Mouse (Mus musculus): ENCODE data around the gene Neurl2. TPM values are rescaled to one million over a fixed set of nuclear protein-coding genes. Genes with fewer than 3 reads are reported as not detected.
"Not testable (repeated sequence)": the region's sequence is repeated elsewhere in the genome, so short reads cannot be mapped to it uniquely, and the experiment has no call there.

The Neurl2 gene
- polyA plus RNA-seq, 1 experiment from 2014 or later = 4.6 TPM

- Histone ChIP-seq H3K4me2 (replicated peaks; ENCODE audit: low read depth) (no peak overlapping the region), H3K9me3 (ENCODE audit: control insufficient read depth) (no peaks in the 10 kb centered on the region)
- WGBS = 93% methylated on average over 7 of the region's 7 CpGs
Observed at GRCm38 (mm10) chr2:164867566-164867965, 34.3 kb upstream of the Neurl2 start.

GRCm38 (mm10) chr2:164866741-164867551 is 33.7 kb upstream of the Neurl2 start:
- H3K4me2 ChIP-seq (replicated peaks; ENCODE audit: low read depth) = no peak overlapping the region; the same call in 1 of the 2 replicates
- 44% methylated on average over 16 of the region's 16 CpGs for WGBS
- no peak overlapping the region for H3K4me3 ChIP-seq (ENCODE audit: low read depth, low read length)
- TF ChIP-seq CTCF (IDR thresholded peaks at IDR 0.05; ENCODE audit: low read depth) = 0 out of 2 replicates have a peak, but pooled peaks have one; percentile 1
- no peak overlapping the region for H3K9ac ChIP-seq (ENCODE audit: low read depth, low read length)
- no peaks in the 10 kb centered on the region for H3K36me3 ChIP-seq (ENCODE audit: control insufficient read depth, insufficient read depth)
- H3K27me3 ChIP-seq (replicated peaks; ENCODE audit: control insufficient read depth, insufficient read depth, low read length) = no peaks in the 10 kb centered on the region
- no peaks in the 10 kb centered on the region for H3K4me1 ChIP-seq (replicated peaks; ENCODE audit: control insufficient read depth, insufficient read depth, low read length)
- peak overlapping the region; percentile 35 for H3K27ac ChIP-seq (ENCODE audit: low read depth, low read length)
- ATAC-seq = peak; percentile 14; the same call in 1 of the 2 replicates
- no peaks in the 10 kb centered on the region for H3K9me3 ChIP-seq (ENCODE audit: control insufficient read depth)

More at GRCm38 (mm10) chr2:164867566-164867965, 34.3 kb upstream of the Neurl2 start:
- no peak overlapping the region for H3K9ac ChIP-seq (ENCODE audit: low read depth, low read length)
- ATAC-seq = no peak
- TF ChIP-seq CTCF (IDR thresholded peaks at IDR 0.05; ENCODE audit: low read depth) = peak; percentile 68
- H3K4me1 ChIP-seq (replicated peaks; ENCODE audit: control insufficient read depth, insufficient read depth, low read length) = peaks cover 2% of the 10 kb centered on the region; the same call in 1 of the 2 replicates
- no peak overlapping the region for H3K4me3 ChIP-seq (ENCODE audit: low read depth, low read length)
- H3K27me3 ChIP-seq (replicated peaks; ENCODE audit: control insufficient read depth, insufficient read depth, low read length) = no peaks in the 10 kb centered on the region
- H3K27ac ChIP-seq (ENCODE audit: low read depth, low read length) = peak overlapping the region; percentile 35; the same call in 1 of the 2 replicates
- H3K36me3 ChIP-seq (ENCODE audit: control insufficient read depth, insufficient read depth) = no peaks in the 10 kb centered on the region

- H3K4me3 ChIP-seq (ENCODE audit: low read depth, low read length) = no peak overlapping the region
- TF ChIP-seq CTCF (IDR thresholded peaks at IDR 0.05; ENCODE audit: low read depth) = no peak
- H3K27ac ChIP-seq (ENCODE audit: low read depth, low read length) = no peak overlapping the region
Observed at GRCm38 (mm10) chr2:164864593-164864992, 31.3 kb upstream of the Neurl2 start.

GRCm38 (mm10) chr2:164863411-164863810 is 30.2 kb upstream of the Neurl2 start:
- H3K36me3 ChIP-seq (ENCODE audit: control insufficient read depth, insufficient read depth); ATAC-seq; H3K4me2 ChIP-seq (replicated peaks; ENCODE audit: low read depth); H3K9ac ChIP-seq (ENCODE audit: low read depth, low read length); H3K9me3 ChIP-seq (ENCODE audit: control insufficient read depth); H3K4me3 ChIP-seq (ENCODE audit: low read depth, low read length); H3K27me3 ChIP-seq (replicated peaks; ENCODE audit: control insufficient read depth, insufficient read depth, low read length); H3K27ac ChIP-seq (ENCODE audit: low read depth, low read length); H3K4me1 ChIP-seq (replicated peaks; ENCODE audit: control insufficient read depth, insufficient read depth, low read length): not testable (repeated sequence)
- WGBS = 88% methylated on average over 8 of the region's 9 CpGs

More at GRCm38 (mm10) chr2:164864593-164864992, 31.3 kb upstream of the Neurl2 start:
- Histone ChIP-seq H3K4me1 (replicated peaks; ENCODE audit: control insufficient read depth, insufficient read depth, low read length) (no peaks in the 10 kb centered on the region), H3K27me3 (replicated peaks; ENCODE audit: control insufficient read depth, insufficient read depth, low read length) (no peaks in the 10 kb centered on the region), H3K9ac (ENCODE audit: low read depth, low read length) (no peak overlapping the region), H3K9me3 (ENCODE audit: control insufficient read depth) (no peaks in the 10 kb centered on the region), H3K36me3 (ENCODE audit: control insufficient read depth, insufficient read depth) (no peaks in the 10 kb centered on the region), H3K4me2 (replicated peaks; ENCODE audit: low read depth) (no peak overlapping the region)
- ATAC-seq = no peak
- WGBS = 40% methylated on average over 4 of the region's 4 CpGs

- H3K4me2 ChIP-seq (replicated peaks; ENCODE audit: low read depth) = no peak overlapping the region
- TF ChIP-seq CTCF (IDR thresholded peaks at IDR 0.05; ENCODE audit: low read depth) = no peak
- 46% methylated on average over 9 of the region's 9 CpGs for WGBS
- H3K4me3 ChIP-seq (ENCODE audit: low read depth, low read length) = no peak overlapping the region
- H3K36me3 ChIP-seq (ENCODE audit: control insufficient read depth, insufficient read depth) = no peaks in the 10 kb centered on the region
- H3K27ac ChIP-seq (ENCODE audit: low read depth, low read length) = peak overlapping the region; percentile 46; the same call in 1 of the 2 replicates
- H3K4me1 ChIP-seq (replicated peaks; ENCODE audit: control insufficient read depth, insufficient read depth, low read length) = peaks cover 4% of the 10 kb centered on the region; the same call in 1 of the 2 replicates
- peaks cover 6% of the 10 kb centered on the region for H3K27me3 ChIP-seq (replicated peaks; ENCODE audit: control insufficient read depth, insufficient read depth, low read length)
- peak; percentile 32; the same call in 1 of the 2 replicates for ATAC-seq
- H3K9me3 ChIP-seq (ENCODE audit: control insufficient read depth) = no peaks in the 10 kb centered on the region
- no peak overlapping the region for H3K9ac ChIP-seq (ENCODE audit: low read depth, low read length)
Observed at GRCm38 (mm10) chr2:164862179-164862861, 29.1 kb upstream of the Neurl2 start.

GRCm38 (mm10) chr2:164861094-164861493 is 27.8 kb upstream of the Neurl2 start:
- peaks cover 17% of the 10 kb centered on the region for H3K27me3 ChIP-seq (replicated peaks; ENCODE audit: control insufficient read depth, insufficient read depth, low read length)
- H3K27ac ChIP-seq (ENCODE audit: low read depth, low read length) = no peak overlapping the region
- H3K9me3 ChIP-seq (ENCODE audit: control insufficient read depth) = no peaks in the 10 kb centered on the region
- WGBS = 68% methylated on average over 4 of the region's 4 CpGs
- no peak for ATAC-seq
- peaks cover 9% of the 10 kb centered on the region; the same call in 1 of the 2 replicates for H3K4me1 ChIP-seq (replicated peaks; ENCODE audit: control insufficient read depth, insufficient read depth, low read length)
- no peak overlapping the region for H3K4me3 ChIP-seq (ENCODE audit: low read depth, low read length)
- no peaks in the 10 kb centered on the region for H3K36me3 ChIP-seq (ENCODE audit: control insufficient read depth, insufficient read depth)
- TF ChIP-seq CTCF (IDR thresholded peaks at IDR 0.05; ENCODE audit: low read depth) = no peak
- H3K9ac ChIP-seq (ENCODE audit: low read depth, low read length) = no peak overlapping the region
- no peak overlapping the region for H3K4me2 ChIP-seq (replicated peaks; ENCODE audit: low read depth)

Measured in intestine, postnatal 0 days (tissue).